Mouse (Mus musculus) liver, postnatal 0 days (tissue): ENCODE data around the gene Trim29. TPM values are rescaled to one million over a fixed set of nuclear protein-coding genes. Genes with fewer than 3 reads are reported as not detected.

Experiments
- ATAC-seq: fragments of 200-750 bp; cut with Nextera tagmentation; 2 replicates; pipeline ENCODE4 v1.8.0; 2017; ENCODE audit warnings: mild to moderate bottlenecking, moderate library complexity
- DNase-seq: peaks from one replicate; pipeline ENCODE4 v3.0.0-alpha.2; 2016
- H3K27ac ChIP-seq: fragments of 300-500 bp; sonication (generic); 2 replicates; pipeline ENCODE4 v1.5.1; 2014; ENCODE audit warnings: antibody characterized with exemption, moderate library complexity, mild to moderate bottlenecking, low read depth
- H3K27me3 ChIP-seq: fragments of 300-500 bp; sonication (generic); 2 replicates; pipeline ENCODE4 v1.6.1; 2014; ENCODE audit warnings: low read length, control low read depth, mixed read lengths; ENCODE audit not compliant: insufficient read depth
- H3K36me3 ChIP-seq: fragments of 300-500 bp; sonication (generic); replicated peaks from 2 replicates; pipeline ENCODE4 v1.6.1; 2014; ENCODE audit warnings: mild to moderate bottlenecking, control low read depth, low read length, moderate library complexity, mixed read lengths; ENCODE audit not compliant: insufficient read depth
- H3K4me1 ChIP-seq: fragments of 300-500 bp; sonication (generic); 2 replicates; pipeline ENCODE4 v1.6.1; 2014; ENCODE audit warnings: antibody characterized with exemption, mild to moderate bottlenecking, control low read depth; ENCODE audit not compliant: insufficient read depth
- H3K4me2 ChIP-seq: fragments of 300-500 bp; sonication (generic); 2 replicates; pipeline ENCODE4 v1.6.1; 2014; ENCODE audit warnings: low read depth, mild to moderate bottlenecking, low read length, moderate library complexity, mixed read lengths
- H3K4me3 ChIP-seq: fragments of 300-500 bp; sonication (generic); 2 replicates; pipeline ENCODE4 v1.5.1; 2014; ENCODE audit warnings: low read depth, low read length
- H3K9ac ChIP-seq: fragments of 300-500 bp; sonication (generic); replicated peaks from 2 replicates; pipeline ENCODE4 v1.6.1; 2014; ENCODE audit warnings: mild to moderate bottlenecking, moderate library complexity
- H3K9me3 ChIP-seq: fragments of 300-500 bp; sonication (generic); 2 replicates; pipeline ENCODE4 v1.6.1; 2016; ENCODE audit warnings: mild to moderate bottlenecking, control low read depth, low read length, mixed read lengths
- CTCF ChIP-seq: sonication (generic); IDR thresholded peaks from 2 replicates; pipeline ENCODE4 v1.5.1; 2016; ENCODE audit warnings: antibody characterized with exemption, low read depth
- EP300 ChIP-seq: IDR thresholded peaks from 2 replicates; pipeline ENCODE4 v1.6.1; 2016; ENCODE audit warnings: antibody characterized with exemption, low read depth, mild to moderate bottlenecking
- WGBS: fragments of 180-500 bp; shearing (Covaris S2); extraction: QIAGEN DNeasy Blood & Tissue Kit; methylation state at CpG from one replicate; pipeline ENCODE4 v1.1.7; 2014; ENCODE audit not compliant: insufficient replicate concordance; 5-methylcytosine and 5-hydroxymethylcytosine counted together
- polyA plus RNA-seq: library from polyadenylated mRNA; unstranded; fragments of >200 nt; fragmentation: Nextera tagmentation; extraction: Ambion mirVana; gene quantifications from 2 replicates; pipeline ENCODE4 v1.2.1, GENCODE M21; 2015

Trim29 gene
- polyA plus RNA-seq, result 0.04 TPM in 1 of 2 replicates, not detected in the other

- H3K9me3 ChIP-seq, result no peaks in the 10 kb centered on the region
- H3K4me1 ChIP-seq, result no peaks in the 10 kb centered on the region
- ATAC-seq (no peak), DNase-seq (no peak)
- TF ChIP-seq CTCF, result no peak
- no peak for TF ChIP-seq EP300
- WGBS, result 54% methylated on average over 12 of the region's 12 CpGs
- H3K4me2 ChIP-seq, result no peak within 1 kb of the TSS
- no peak within 1 kb of the TSS for H3K27ac ChIP-seq
- H3K9ac ChIP-seq, result no peak within 1 kb of the TSS
- H3K27me3 ChIP-seq, result no peaks in the 10 kb centered on the region
- no peak within 1 kb of the TSS for H3K4me3 ChIP-seq
- no peaks in the 10 kb centered on the region for H3K36me3 ChIP-seq
Measured at GRCm38 (mm10) chr9:43310538-43310937, at the start of gene Trim29. Gene Trim29, plus strand, starts transcription at chr9:43310848.

GRCm38 (mm10) chr9:43261124-43261907, 49.3 kb upstream of the Trim29 start:
- H3K4me1 ChIP-seq, result peaks cover 18% of the 10 kb centered on the region
- no peak overlapping the region for H3K9ac ChIP-seq
- H3K4me2 ChIP-seq, result no peak overlapping the region
- no peaks in the 10 kb centered on the region for H3K36me3 ChIP-seq
- ATAC-seq (no peak), DNase-seq (no peak)
- no peaks in the 10 kb centered on the region for H3K27me3 ChIP-seq
- WGBS, result 73% methylated on average over 4 of the region's 4 CpGs
- H3K9me3 ChIP-seq, result no peaks in the 10 kb centered on the region
- TF ChIP-seq CTCF (no peak), EP300 (no peak)
- H3K27ac ChIP-seq, result peak overlapping the region; percentile 96
- no peak overlapping the region for H3K4me3 ChIP-seq

- no peak overlapping the region for H3K4me2 ChIP-seq
- H3K27me3 ChIP-seq, result no peaks in the 10 kb centered on the region
- no peaks in the 10 kb centered on the region for H3K9me3 ChIP-seq
- peak overlapping the region; percentile 96 for H3K27ac ChIP-seq
- DNase-seq (no peak), ATAC-seq (no peak)
- H3K36me3 ChIP-seq, result no peaks in the 10 kb centered on the region
- H3K9ac ChIP-seq, result no peak overlapping the region
- H3K4me3 ChIP-seq, result no peak overlapping the region
- no peak for TF ChIP-seq EP300
- TF ChIP-seq CTCF, result peak; percentile 53
- WGBS, result 33% methylated on average over 2 of the region's 2 CpGs
- H3K4me1 ChIP-seq, result peaks cover 17% of the 10 kb centered on the region
Measured at GRCm38 (mm10) chr9:43261941-43262340, 48.7 kb upstream of the Trim29 start.

DNA sequence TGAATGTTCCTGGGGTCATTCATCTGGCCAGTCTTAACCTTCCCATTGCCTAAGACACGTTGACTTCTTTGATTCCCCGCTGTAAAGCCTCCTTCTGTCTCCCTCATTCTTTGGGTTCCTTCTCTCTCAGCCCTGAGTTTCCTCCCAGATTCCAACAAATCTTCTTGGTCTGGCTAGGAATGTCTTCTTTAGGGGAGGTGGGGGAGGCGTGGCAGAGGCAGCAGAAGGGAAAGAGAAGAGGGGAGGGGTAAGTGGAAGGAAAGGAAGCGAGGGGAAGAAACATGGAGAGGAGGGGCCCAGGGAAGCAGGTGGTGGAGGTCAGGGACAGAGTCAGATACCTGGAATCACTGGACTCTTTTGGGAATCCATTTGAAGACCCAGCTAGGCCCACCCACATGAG, 48.3 kb upstream of the Trim29 start:
- no peaks in the 10 kb centered on the region for H3K36me3 ChIP-seq
- H3K27me3 ChIP-seq, result no peaks in the 10 kb centered on the region
- no peak for DNase-seq
- peak overlapping the region; percentile 96 for H3K27ac ChIP-seq
- H3K9ac ChIP-seq, result no peak overlapping the region
- no peak overlapping the region for H3K4me3 ChIP-seq
- no peak for ATAC-seq
- no peak for TF ChIP-seq CTCF
- TF ChIP-seq EP300, result no peak
- H3K9me3 ChIP-seq, result no peaks in the 10 kb centered on the region
- H3K4me1 ChIP-seq, result peaks cover 15% of the 10 kb centered on the region
- no peak overlapping the region for H3K4me2 ChIP-seq
- WGBS, result 73% methylated on average over 4 of the region's 4 CpGs

DNA sequence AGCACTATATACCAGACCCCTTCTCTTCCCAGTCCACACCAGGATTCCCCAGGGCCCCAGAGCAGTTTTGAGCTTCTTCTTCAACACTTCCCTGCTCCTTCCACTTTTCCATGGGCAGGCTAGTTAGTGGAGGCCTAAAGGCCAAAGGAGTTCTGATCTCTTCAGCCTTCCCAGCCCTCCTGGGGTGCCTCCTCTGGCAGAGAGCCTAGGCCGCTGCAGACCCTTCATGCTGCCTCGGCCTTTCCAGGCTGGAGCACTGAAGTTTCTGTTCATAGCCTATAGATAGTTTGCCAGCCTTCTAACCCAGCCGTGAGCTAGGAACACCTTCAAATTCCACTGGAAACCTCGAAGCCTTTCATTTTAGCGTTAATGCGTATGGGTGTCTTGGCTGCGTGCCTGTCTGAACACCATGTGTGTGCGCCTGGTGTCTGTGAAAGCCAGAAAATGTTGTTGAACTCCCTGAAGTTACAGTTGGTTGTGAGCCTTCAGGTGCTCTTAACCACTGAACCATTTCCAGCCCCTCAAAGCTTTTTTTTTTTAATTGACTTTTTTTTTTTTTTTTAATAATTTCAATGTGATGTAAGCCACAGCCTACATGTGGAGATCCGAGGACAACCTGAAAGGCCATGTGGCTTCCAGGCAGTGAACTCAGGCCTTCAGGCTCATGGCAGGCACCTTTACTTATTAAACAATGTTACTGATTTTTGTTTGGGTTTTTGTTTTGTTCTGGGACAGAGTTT, 47.7 kb upstream of the Trim29 start:
- Histone ChIP-seq H3K4me3 (no peak overlapping the region), H3K9ac (peak overlapping the region; percentile 42; the same call in 1 of the 2 replicates), H3K27ac (peak overlapping the region; percentile 96), H3K4me1 (peaks cover 9% of the 10 kb centered on the region), H3K36me3 (no peaks in the 10 kb centered on the region), H3K4me2 (no peak overlapping the region), H3K9me3 (no peaks in the 10 kb centered on the region), H3K27me3 (no peaks in the 10 kb centered on the region)
- ATAC-seq (no peak), DNase-seq (no peak)
- TF ChIP-seq EP300 (no peak), CTCF (no peak)
- WGBS, result 75% methylated on average over 9 of the region's 9 CpGs

DNA sequence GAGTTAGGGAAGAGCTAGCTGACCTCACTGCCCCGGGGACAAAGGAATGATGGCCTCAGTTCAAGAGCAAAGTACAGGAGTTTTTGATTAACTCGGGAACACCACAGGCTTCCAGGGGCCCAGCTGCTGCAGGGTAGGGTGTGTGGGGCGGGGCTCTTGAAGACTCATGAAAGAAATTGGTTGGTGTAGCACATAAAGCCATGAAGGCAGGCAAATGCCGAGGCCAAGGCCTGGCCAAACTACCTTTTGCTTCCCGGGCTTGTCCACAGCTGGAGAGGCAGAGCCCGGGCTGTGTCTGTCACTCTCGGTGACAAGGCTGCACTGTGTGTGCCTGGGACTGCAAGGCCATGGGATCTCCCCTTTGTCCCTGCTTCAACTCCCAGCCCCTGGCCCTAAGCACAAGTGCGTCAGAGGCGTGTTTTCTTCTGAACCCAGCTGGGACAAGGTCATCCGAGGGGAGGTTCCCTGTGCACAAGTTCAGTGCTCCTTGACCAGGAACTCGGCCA, 46.6 kb upstream of the Trim29 start:
- Histone ChIP-seq H3K36me3 (no peaks in the 10 kb centered on the region), H3K4me3 (no peak overlapping the region), H3K9me3 (no peaks in the 10 kb centered on the region), H3K4me2 (no peak overlapping the region), H3K27ac (peak overlapping the region; percentile 96), H3K4me1 (peaks cover 9% of the 10 kb centered on the region), H3K27me3 (no peaks in the 10 kb centered on the region), H3K9ac (no peak overlapping the region; the same call in 1 of the 2 replicates)
- peak; percentile 72 for DNase-seq
- ATAC-seq, result peak; percentile 91
- TF ChIP-seq EP300 (peak; percentile 77), CTCF (no peak)
- 40% methylated on average over 11 of the region's 11 CpGs for WGBS
